Mouse (Mus musculus) midbrain, embryonic 14.5 days (tissue): ENCODE measurements at regions not wholly inside any gene's neighbourhood (a gene's known extent, or its start where the extent isn't known, plus 50 kb on each side); places are given as distances from the start of the nearest gene placed in this dataset.

Experiments used
- ATAC-seq: fragments of 200-750 bp; cut with Nextera tagmentation; 2 replicates; pipeline ENCODE4 v1.8.0; 2017; ENCODE audit warnings: moderate number of reproducible peaks, moderate library complexity; ENCODE audit not compliant: low FRiP score, low TSS enrichment
- DNase-seq: peaks from one replicate; pipeline ENCODE4 v3.0.0-alpha.2; 2015
- H3K27ac ChIP-seq: fragments of 300-500 bp; sonication (generic); replicated peaks from 2 replicates; pipeline ENCODE4 v1.5.1; 2014; ENCODE audit warnings: mild to moderate bottlenecking, low read depth, low read length, moderate library complexity
- H3K27me3 ChIP-seq: fragments of 300-500 bp; sonication (generic); 2 replicates; pipeline ENCODE4 v1.6.1; 2014; ENCODE audit warnings: low read length, control low read depth, mixed read lengths; ENCODE audit not compliant: control insufficient read depth, insufficient read depth
- H3K36me3 ChIP-seq: fragments of 300-500 bp; sonication (generic); 2 replicates; pipeline ENCODE4 v1.6.1; 2014; ENCODE audit warnings: low read length, control low read depth; ENCODE audit not compliant: control insufficient read depth, insufficient read depth
- H3K4me1 ChIP-seq: fragments of 300-500 bp; sonication (generic); 2 replicates; pipeline ENCODE4 v1.6.1; 2014; ENCODE audit warnings: mild to moderate bottlenecking, antibody characterized with exemption, low read length, control low read depth; ENCODE audit not compliant: control insufficient read depth, insufficient read depth
- H3K4me2 ChIP-seq: fragments of 300-500 bp; sonication (generic); 2 replicates; pipeline ENCODE4 v1.6.1; 2014; ENCODE audit warnings: mild to moderate bottlenecking, low read length, moderate library complexity
- H3K4me3 ChIP-seq: fragments of 300-500 bp; sonication (generic); replicated peaks from 2 replicates; pipeline ENCODE4 v1.5.1; 2014; ENCODE audit warnings: low read depth, low read length
- H3K9ac ChIP-seq: fragments of 300-500 bp; sonication (generic); replicated peaks from 2 replicates; pipeline ENCODE4 v1.6.1; 2014; ENCODE audit warnings: mild to moderate bottlenecking, low read length, moderate library complexity
- H3K9me3 ChIP-seq: fragments of 300-500 bp; sonication (generic); 2 replicates; pipeline ENCODE4 v1.6.1; 2016; ENCODE audit warnings: low read length, control low read depth, mixed read lengths; ENCODE audit not compliant: control insufficient read depth
- WGBS: fragments of 180-500 bp; shearing (Covaris S2); extraction: QIAGEN DNeasy Blood & Tissue Kit; methylation state at CpG from one replicate; pipeline ENCODE4 v1.1.7; 2014; 5-methylcytosine and 5-hydroxymethylcytosine counted together

DNA sequence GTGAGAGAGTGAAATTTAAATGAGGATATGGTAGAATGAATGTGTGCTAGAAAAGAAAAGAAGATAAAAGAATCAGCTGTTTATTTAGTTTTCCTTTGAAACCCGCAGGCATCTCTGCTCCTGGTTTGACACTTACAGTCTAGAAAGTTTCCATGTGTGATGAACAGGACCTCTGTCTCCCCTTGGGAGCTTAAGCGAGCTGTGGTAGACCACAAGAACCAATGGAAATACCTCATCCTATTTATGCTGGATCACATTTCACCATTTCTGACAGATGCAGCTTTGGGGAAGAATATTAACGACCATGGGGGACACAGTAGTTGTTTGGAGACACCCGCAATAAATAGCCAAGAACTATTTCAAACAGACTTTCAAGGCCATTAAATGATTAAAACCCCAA, 71.2 kb upstream of the Cav2 start:
- Histone ChIP-seq H3K27ac (no peak overlapping the region), H3K4me1 (no peaks in the 10 kb centered on the region), H3K9me3 (no peaks in the 10 kb centered on the region), H3K36me3 (no peaks in the 10 kb centered on the region), H3K9ac (no peak overlapping the region), H3K4me2 (no peak overlapping the region), H3K4me3 (no peak overlapping the region), H3K27me3 (no peaks in the 10 kb centered on the region)
- ATAC-seq (no peak), DNase-seq (no peak)
- 76% methylated on average over 4 of the region's 4 CpGs for WGBS

- H3K9me3 ChIP-seq = no peaks in the 10 kb centered on the region
- no peak for DNase-seq
- no peaks in the 10 kb centered on the region for H3K36me3 ChIP-seq
- no peaks in the 10 kb centered on the region for H3K27me3 ChIP-seq
- no peak for ATAC-seq
- 65% methylated on average over 5 of the region's 5 CpGs for WGBS
- H3K9ac ChIP-seq = no peak overlapping the region
- H3K27ac ChIP-seq = no peak overlapping the region
- no peaks in the 10 kb centered on the region for H3K4me1 ChIP-seq
- no peak overlapping the region for H3K4me2 ChIP-seq
- no peak overlapping the region for H3K4me3 ChIP-seq
These were observed 69.6 kb upstream of the Cav2 start for GRCm38 (mm10) chr6:17211346-17211745.

DNA sequence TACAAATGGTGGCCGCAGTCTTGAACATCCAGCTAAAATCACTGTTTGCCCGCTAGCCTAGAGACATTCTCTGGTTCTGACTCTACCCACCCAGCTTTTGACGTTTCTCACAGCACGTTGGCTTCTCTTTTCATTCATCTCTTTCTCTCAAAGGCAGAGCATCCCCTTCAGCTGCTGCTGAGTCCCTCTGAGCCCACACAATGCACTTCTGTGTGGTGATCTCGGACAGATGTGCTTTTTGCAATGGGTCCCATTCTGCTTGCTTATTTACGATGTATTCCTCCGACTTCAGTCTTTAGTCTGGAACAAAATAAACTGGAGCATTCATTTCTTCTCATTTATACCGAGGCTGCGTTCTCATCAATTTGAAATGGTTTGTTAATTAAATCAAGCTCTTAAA, 66.2 kb upstream of the Cav2 start:
- Histone ChIP-seq H3K27ac (no peak overlapping the region), H3K4me1 (no peaks in the 10 kb centered on the region), H3K4me3 (no peak overlapping the region), H3K9ac (no peak overlapping the region), H3K36me3 (no peaks in the 10 kb centered on the region), H3K4me2 (no peak overlapping the region), H3K9me3 (no peaks in the 10 kb centered on the region), H3K27me3 (no peaks in the 10 kb centered on the region)
- WGBS = 56% methylated on average over 9 of the region's 9 CpGs
- ATAC-seq (no peak), DNase-seq (no peak)

- Histone ChIP-seq H3K4me3 (no peak overlapping the region), H3K27me3 (no peaks in the 10 kb centered on the region), H3K9me3 (no peaks in the 10 kb centered on the region), H3K4me1 (no peaks in the 10 kb centered on the region), H3K27ac (no peak overlapping the region), H3K9ac (no peak overlapping the region), H3K36me3 (no peaks in the 10 kb centered on the region), H3K4me2 (no peak overlapping the region)
- DNase-seq = no peak
- no peak for ATAC-seq
- 69% methylated on average over 1 of the region's 1 CpGs for WGBS
These were observed 64.5 kb upstream of the Cav2 start for GRCm38 (mm10) chr6:17216442-17216841.

DNA sequence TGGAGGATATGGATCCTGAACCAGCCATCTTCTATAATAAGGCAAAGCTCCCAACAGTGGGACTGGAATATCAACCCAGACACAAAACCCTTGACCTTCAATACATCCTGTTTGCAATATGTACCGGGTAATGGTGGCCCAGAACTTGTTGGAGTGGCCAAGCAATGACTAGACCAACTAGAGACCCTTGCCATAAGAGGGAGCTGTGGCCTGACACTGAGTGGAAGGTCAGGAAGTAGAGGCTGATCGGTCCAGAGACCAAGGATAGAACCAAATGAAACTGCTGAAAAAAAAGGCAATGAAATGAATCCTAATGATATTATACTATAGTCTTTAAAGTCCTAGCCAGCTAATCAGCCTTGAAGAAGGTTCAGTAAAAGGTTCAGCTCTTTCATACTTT, 57.2 kb upstream of the Cav2 start:
- H3K4me3 ChIP-seq = no peak overlapping the region
- DNase-seq (no peak), ATAC-seq (no peak)
- no peak overlapping the region for H3K27ac ChIP-seq
- no peaks in the 10 kb centered on the region for H3K4me1 ChIP-seq
- 94% methylated on average over 2 of the region's 2 CpGs for whole genome bisulfite sequencing
- no peak overlapping the region for H3K4me2 ChIP-seq
- no peaks in the 10 kb centered on the region for H3K36me3 ChIP-seq
- no peaks in the 10 kb centered on the region for H3K9me3 ChIP-seq
- no peaks in the 10 kb centered on the region for H3K27me3 ChIP-seq
- H3K9ac ChIP-seq = no peak overlapping the region

DNA sequence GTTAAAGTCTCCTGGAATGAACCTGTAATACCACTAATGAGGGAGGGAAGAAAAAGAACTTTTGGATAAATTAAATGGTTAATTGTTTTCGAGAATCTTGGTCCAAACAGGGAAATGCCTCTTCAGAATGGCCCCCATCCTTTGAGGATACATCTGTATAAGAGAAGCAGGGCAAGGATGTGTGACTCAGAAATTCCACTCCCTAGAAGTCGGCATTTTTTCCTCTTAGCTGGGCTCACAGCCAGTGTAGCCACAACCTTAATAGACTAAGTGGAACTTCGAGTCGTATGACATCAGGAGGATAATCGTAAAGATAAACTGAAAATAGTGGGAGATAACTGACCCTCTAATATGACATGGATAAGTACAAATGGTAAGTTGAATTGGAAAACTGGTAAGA, 56.1 kb upstream of the Cav2 start:
- ATAC-seq (no peak), DNase-seq (no peak)
- Histone ChIP-seq H3K9me3 (no peaks in the 10 kb centered on the region), H3K9ac (no peak overlapping the region), H3K27me3 (no peaks in the 10 kb centered on the region), H3K36me3 (no peaks in the 10 kb centered on the region), H3K27ac (no peak overlapping the region), H3K4me1 (no peaks in the 10 kb centered on the region), H3K4me3 (no peak overlapping the region), H3K4me2 (no peak overlapping the region)
- 92% methylated on average over 5 of the region's 5 CpGs for WGBS

DNA sequence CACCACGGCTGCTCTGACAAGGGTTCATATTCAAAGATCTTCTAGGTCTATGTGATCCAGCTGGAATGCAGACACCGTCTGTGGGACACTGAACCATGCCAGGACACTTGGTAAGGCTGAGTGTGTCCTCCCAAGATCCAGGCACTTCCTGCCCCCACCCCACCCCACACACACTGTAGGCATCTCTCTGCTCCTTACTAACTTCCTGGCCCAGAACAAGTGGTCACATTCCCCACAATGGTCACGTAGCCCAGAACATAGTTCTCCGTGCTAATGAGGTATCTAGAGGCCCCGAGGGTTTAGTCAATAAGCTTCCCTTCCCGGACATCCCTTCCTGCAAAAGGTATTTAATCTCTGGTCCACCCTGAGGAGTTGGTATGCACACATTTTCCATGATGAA, 54.5 kb upstream of the Cav2 start:
- H3K27me3 ChIP-seq = no peaks in the 10 kb centered on the region
- H3K9ac ChIP-seq = no peak overlapping the region
- no peaks in the 10 kb centered on the region for H3K9me3 ChIP-seq
- H3K36me3 ChIP-seq = no peaks in the 10 kb centered on the region
- H3K4me3 ChIP-seq = no peak overlapping the region
- 90% methylated on average over 6 of the region's 6 CpGs for WGBS
- no peak for ATAC-seq
- no peak overlapping the region for H3K4me2 ChIP-seq
- H3K4me1 ChIP-seq = no peaks in the 10 kb centered on the region
- no peak overlapping the region for H3K27ac ChIP-seq
- DNase-seq = no peak
